Mouse (Mus musculus) neural tube, embryonic 10.5 days (tissue): ENCODE data around the gene Arhgef10l.

ENCODE experiments used
- DNase-seq: peaks from one replicate; pipeline ENCODE4 v3.0.0-alpha.2; 2017; ENCODE audit warnings: low spot score; ENCODE audit errors: extremely low spot score

Arhgef10l gene

GRCm38 (mm10) chr4:140531024-140531423 lies 134.8 kb downstream of the Arhgef10l start:
- no peak for DNase-seq

GRCm38 (mm10) chr4:140529735-140530134 lies 136.1 kb downstream of the Arhgef10l start:
- DNase-seq = no peak

GRCm38 (mm10) chr4:140528443-140528842 lies 137.4 kb downstream of the Arhgef10l start:
- no peak for DNase-seq

- no peak for DNase-seq
These were observed 140.1 kb downstream of the Arhgef10l start for GRCm38 (mm10) chr4:140525674-140526177.

GRCm38 (mm10) chr4:140524927-140525326 lies 140.9 kb downstream of the Arhgef10l start:
- no peak for DNase-seq

- no peak for DNase-seq
These were observed 142.9 kb downstream of the Arhgef10l start for GRCm38 (mm10) chr4:140522873-140523272.

GRCm38 (mm10) chr4:140520719-140521118 lies 145.1 kb downstream of the Arhgef10l start:
- no peak for DNase-seq

GRCm38 (mm10) chr4:140513797-140514196 lies 152.0 kb downstream of the Arhgef10l start:
- DNase-seq = no peak

GRCm38 (mm10) chr4:140509856-140510255 lies 156.0 kb downstream of the Arhgef10l start:
- no peak for DNase-seq

- DNase-seq = no peak
These were observed 158.6 kb downstream of the Arhgef10l start for GRCm38 (mm10) chr4:140507172-140507714.

- DNase-seq = no peak
These were observed 160.2 kb downstream of the Arhgef10l start for GRCm38 (mm10) chr4:140505608-140506002.

GRCm38 (mm10) chr4:140504921-140505607 lies 160.7 kb downstream of the Arhgef10l start:
- DNase-seq = no peak

GRCm38 (mm10) chr4:140504067-140504913 lies 161.5 kb downstream of the Arhgef10l start:
- no peak for DNase-seq

GRCm38 (mm10) chr4:140500766-140501165 lies 165.0 kb downstream of the Arhgef10l start:
- DNase-seq = no peak

GRCm38 (mm10) chr4:140499571-140499970 lies 166.2 kb downstream of the Arhgef10l start:
- DNase-seq = no peak

GRCm38 (mm10) chr4:140497169-140497568 lies 168.6 kb downstream of the Arhgef10l start:
- peak; percentile 31 for DNase-seq

- DNase-seq = no peak
These were observed 174.3 kb downstream of the Arhgef10l start for GRCm38 (mm10) chr4:140491555-140491954.

GRCm38 (mm10) chr4:140485442-140485841 lies 180.4 kb downstream of the Arhgef10l start:
- DNase-seq = no peak

GRCm38 (mm10) chr4:140483134-140483533 lies 182.7 kb downstream of the Arhgef10l start:
- DNase-seq = no peak

- no peak for DNase-seq
These were observed 185.3 kb downstream of the Arhgef10l start for GRCm38 (mm10) chr4:140480369-140481067.

- no peak for DNase-seq
These were observed 190.6 kb downstream of the Arhgef10l start for GRCm38 (mm10) chr4:140475194-140475593.
